Mouse (Mus musculus): Measurements from ENCODE around the gene Btbd6.

Btbd6 gene

GRCm38 (mm10) chr12:113011702-113012360, 35.5 kb downstream of the Btbd6 start:
- no peak for DNase-seq (ENCODE audit: low spot score)

- no peak for DNase-seq (ENCODE audit: low spot score)
Observed at GRCm38 (mm10) chr12:113012443-113012842, 36.2 kb downstream of the Btbd6 start.

GRCm38 (mm10) chr12:113013021-113013491, 36.8 kb downstream of the Btbd6 start:
- no peak for DNase-seq (ENCODE audit: low spot score)

- peak; percentile 94 for DNase-seq (ENCODE audit: low spot score)
Observed at GRCm38 (mm10) chr12:113013604-113014558, 37.6 kb downstream of the Btbd6 start, which contains the start of gene Pacs2. TSS of gene Pacs2 (plus strand) at chr12:113014508.

GRCm38 (mm10) chr12:113014561-113015556, 38.6 kb downstream of the Btbd6 start:
- DNase-seq (ENCODE audit: low spot score): peak; percentile 29

GRCm38 (mm10) chr12:113015956-113016355, 39.7 kb downstream of the Btbd6 start:
- DNase-seq (ENCODE audit: low spot score): no peak

- DNase-seq (ENCODE audit: low spot score): no peak
Observed at GRCm38 (mm10) chr12:113016976-113017375, 40.7 kb downstream of the Btbd6 start.

GRCm38 (mm10) chr12:113017429-113017984, 41.2 kb downstream of the Btbd6 start:
- DNase-seq (ENCODE audit: low spot score): no peak

- no peak for DNase-seq (ENCODE audit: low spot score)
Observed at GRCm38 (mm10) chr12:113018763-113019162, 42.5 kb downstream of the Btbd6 start.

- DNase-seq (ENCODE audit: low spot score): no peak
Observed at GRCm38 (mm10) chr12:113021488-113021887, 45.2 kb downstream of the Btbd6 start.

- no peak for DNase-seq (ENCODE audit: low spot score)
Observed at GRCm38 (mm10) chr12:113023082-113023481, 46.8 kb downstream of the Btbd6 start.

GRCm38 (mm10) chr12:113026557-113026956, 50.3 kb downstream of the Btbd6 start:
- no peak for DNase-seq (ENCODE audit: low spot score)

- DNase-seq (ENCODE audit: low spot score): no peak
Observed at GRCm38 (mm10) chr12:113027495-113027894, 51.2 kb downstream of the Btbd6 start.

- DNase-seq (ENCODE audit: low spot score): no peak
Observed at GRCm38 (mm10) chr12:113028067-113028466, 51.8 kb downstream of the Btbd6 start.

Measured in embryo, embryonic 10 days (tissue).